Mouse (Mus musculus) megakaryocyte, embryonic 14.5 days (primary cell): ENCODE results near the gene Cabp1.

ENCODE experiments used
- FLI1 ChIP-seq: IDR thresholded peaks from 2 replicates; pipeline ENCODE4 v1.6.1; 2012; ENCODE audit warnings: low read length, inconsistent platforms, mixed read lengths
- GATA1 ChIP-seq: IDR thresholded peaks from 3 replicates; pipeline ENCODE4 v1.6.1; 2012; ENCODE audit warnings: mixed read lengths, low read length, inconsistent platforms, borderline replicate concordance

DNA sequence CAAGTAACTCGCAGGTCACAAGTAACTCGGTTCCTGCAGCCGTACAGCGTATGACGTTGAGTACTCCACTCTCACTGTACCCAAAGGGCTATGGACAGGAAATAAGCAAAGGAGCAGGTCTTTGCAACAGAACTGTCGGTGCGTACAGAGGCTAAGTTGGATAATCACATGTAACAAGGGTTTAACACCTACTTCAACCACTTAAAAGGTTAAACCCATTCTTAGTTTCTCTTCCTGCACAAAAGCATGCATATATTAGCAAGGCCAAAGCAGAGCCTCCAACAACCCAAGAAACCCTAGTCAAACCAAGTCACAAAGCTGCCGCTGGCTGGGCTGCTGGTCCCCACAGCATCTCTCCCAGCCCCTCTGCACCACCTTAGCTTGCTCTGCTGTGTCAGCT lies 61.7 kb downstream of the Cabp1 start:
- TF ChIP-seq GATA1: no peak
- no peak for TF ChIP-seq FLI1
